Mouse (Mus musculus): ENCODE results near the gene Mbd5.

- TF ChIP-seq POLR2A (IDR thresholded peaks at IDR 0.05; ENCODE audit: control insufficient read depth in 1 of 2, insufficient read depth in 1 of 2, low read depth in 1 of 2, low read length in 2 of 2, poor library complexity in 1 of 2) (no peak), MAFK (IDR thresholded peaks at IDR 0.05; ENCODE audit: borderline replicate concordance, low read depth, low read length) (no peak), EP300 (IDR thresholded peaks at IDR 0.05; ENCODE audit: low read depth in 1 of 2, low read length in 2 of 2) (no peak), POLR2AphosphoS5 (IDR thresholded peaks at IDR 0.05; ENCODE audit: borderline replicate concordance, low read depth, low read length) (no peak), ZNF384 (IDR thresholded peaks at IDR 0.05; ENCODE audit: low read depth, low read length) (no peak), KAT2A (conservative IDR thresholded peaks at IDR 0.05; ENCODE audit: low read depth, low read length) (no peak)
These were observed 410.4 kb downstream of the Mbd5 start for GRCm38 (mm10) chr2:49359706-49360105.
